Mouse (Mus musculus): ENCODE data around the gene Rasl11a. TPM values are rescaled to one million over a fixed set of nuclear protein-coding genes. Genes with fewer than 3 reads are reported as not detected.
"Not testable (repeated sequence)": the region's sequence is repeated elsewhere in the genome, so short reads cannot be mapped to it uniquely, and the experiment has no call there.

The Rasl11a gene
- polyA plus RNA-seq, 1 experiment from 2014 or later = 630 TPM

- no peak for TF ChIP-seq CTCF (IDR thresholded peaks at IDR 0.05)
- ChIA-PET CTCF (no interaction called here), POLR2A (no interaction called here)
- DNase-seq (ENCODE audit: low read depth, low spot score) (no peak), ATAC-seq (no peak)
- in situ Hi-C loops (cut with MboI; ENCODE audit: low pct_unique_long_range_greater_than_20kb) = loop anchor here (25.0 kb wide), 1 partner anchor 473 kb away; the partner anchor contains the start of gene Wasf3
- no peaks in the 10 kb centered on the region for H3K27me3 ChIP-seq
These were observed 15.5 kb downstream of the Rasl11a start for GRCm38 (mm10) chr5:146860222-146860998.

- no peak for DNase-seq (ENCODE audit: low read depth, low spot score)
- in situ Hi-C loops (cut with MboI; ENCODE audit: low pct_unique_long_range_greater_than_20kb) = loop anchor here (25.0 kb wide), 1 partner anchor 474 kb away; the partner anchor contains the start of gene Wasf3
- POLR2A ChIA-PET = interaction anchor here (1.1 kb wide), 1 partner anchor 12 kb away, joined by 3 read pairs; no protein-coding TSS in a partner anchor
- TF ChIP-seq CTCF (IDR thresholded peaks at IDR 0.05) = no peak
- H3K27me3 ChIP-seq = no peaks in the 10 kb centered on the region
- ATAC-seq = no peak
- CTCF ChIA-PET = interaction anchor here (0.7 kb wide), 1 partner anchor 9 kb away, joined by 4 read pairs; no protein-coding TSS in a partner anchor
These were observed 16.7 kb downstream of the Rasl11a start for GRCm38 (mm10) chr5:146861588-146861987.

- in situ Hi-C loops (cut with MboI; ENCODE audit: low pct_unique_long_range_greater_than_20kb) = loop anchor here (25.0 kb wide), 1 partner anchor 478 kb away; the partner anchor contains the start of gene Wasf3
- ATAC-seq = no peak
- POLR2A ChIA-PET = interaction anchor here (0.9 kb wide), 1 partner anchor 142 kb away, joined by 3 read pairs; no protein-coding TSS in a partner anchor
- no peak for DNase-seq (ENCODE audit: low read depth, low spot score)
- no peak for TF ChIP-seq CTCF (IDR thresholded peaks at IDR 0.05)
- CTCF ChIA-PET = no interaction called here
- H3K27me3 ChIP-seq = no peaks in the 10 kb centered on the region
These were observed 20.6 kb downstream of the Rasl11a start for GRCm38 (mm10) chr5:146865511-146865910.

- TF ChIP-seq CTCF (IDR thresholded peaks at IDR 0.05) = no peak
- no peak for DNase-seq (ENCODE audit: low read depth, low spot score)
- in situ Hi-C loops (cut with MboI; ENCODE audit: low pct_unique_long_range_greater_than_20kb) = loop anchor here (25.0 kb wide), 1 partner anchor 479 kb away; the partner anchor contains the start of gene Wasf3
- ChIA-PET CTCF (no interaction called here), POLR2A (interaction anchor here (0.5 to 1.2 kb wide), 3 partner anchors 14 to 563 kb away, joined by 3 read pairs; no protein-coding TSS in a partner anchor)
- H3K27me3 ChIP-seq = no peaks in the 10 kb centered on the region
- no peak for ATAC-seq
These were observed 21.4 kb downstream of the Rasl11a start for GRCm38 (mm10) chr5:146866277-146866676.

- no peaks in the 10 kb centered on the region for H3K27me3 ChIP-seq
- DNase-seq (ENCODE audit: low read depth, low spot score) = no peak
- TF ChIP-seq CTCF (IDR thresholded peaks at IDR 0.05) = no peak
- ChIA-PET POLR2A (interaction anchor here (1.2 kb wide), 1 partner anchor 16 kb away, joined by 3 read pairs; no protein-coding TSS in a partner anchor), CTCF (interaction anchor here (1.0 to 1.1 kb wide), 3 partner anchors 9 to 432 kb away, joined by 3 to 4 read pairs (median 3); no protein-coding TSS in a partner anchor)
- in situ Hi-C loops (cut with MboI; ENCODE audit: low pct_unique_long_range_greater_than_20kb) = loop anchor here (25.0 kb wide), 1 partner anchor 480 kb away; the partner anchor contains the start of gene Wasf3
- ATAC-seq = no peak
These were observed 22.5 kb downstream of the Rasl11a start for GRCm38 (mm10) chr5:146867246-146867945.

- ATAC-seq (no peak), DNase-seq (ENCODE audit: low read depth, low spot score) (no peak)
- no peaks in the 10 kb centered on the region for H3K27me3 ChIP-seq
- in situ Hi-C loops (cut with MboI; ENCODE audit: low pct_unique_long_range_greater_than_20kb) = loop anchor here (25.0 kb wide), 1 partner anchor 481 kb away; the partner anchor contains the start of gene Wasf3
- ChIA-PET CTCF (interaction anchor here (1.0 to 1.1 kb wide), 3 partner anchors 10 to 431 kb away, joined by 3 to 4 read pairs (median 3); no protein-coding TSS in a partner anchor), POLR2A (no interaction called here)
- TF ChIP-seq CTCF (IDR thresholded peaks at IDR 0.05) = no peak
These were observed 23.1 kb downstream of the Rasl11a start for GRCm38 (mm10) chr5:146867946-146868314.

- ChIA-PET POLR2A (interaction anchor here (0.6 kb wide), 1 partner anchor 75 kb away, joined by 7 read pairs; no protein-coding TSS in a partner anchor), CTCF (interaction anchor here (1.6 kb wide), 1 partner anchor 11 kb away, joined by 5 read pairs; no protein-coding TSS in a partner anchor)
- TF ChIP-seq CTCF (IDR thresholded peaks at IDR 0.05) = no peak
- in situ Hi-C loops (cut with MboI; ENCODE audit: low pct_unique_long_range_greater_than_20kb) = loop anchor here (25.0 kb wide), 1 partner anchor 486 kb away; the partner anchor contains the start of gene Wasf3
- DNase-seq (ENCODE audit: low read depth, low spot score) = no peak
- no peaks in the 10 kb centered on the region for H3K27me3 ChIP-seq
- ATAC-seq = no peak
These were observed 28.2 kb downstream of the Rasl11a start for GRCm38 (mm10) chr5:146872981-146873631.

GRCm38 (mm10) chr5:146876024-146876423 lies 31.2 kb downstream of the Rasl11a start:
- ChIA-PET CTCF (no interaction called here), POLR2A (no interaction called here)
- no peak for ATAC-seq
- in situ Hi-C loops (cut with MboI; ENCODE audit: low pct_unique_long_range_greater_than_20kb) = no loop called here
- no peaks in the 10 kb centered on the region for H3K27me3 ChIP-seq
- no peak for DNase-seq (ENCODE audit: low read depth, low spot score)
- no peak for TF ChIP-seq CTCF (IDR thresholded peaks at IDR 0.05)

GRCm38 (mm10) chr5:146877882-146878281 lies 33.0 kb downstream of the Rasl11a start:
- in situ Hi-C loops (cut with MboI; ENCODE audit: low pct_unique_long_range_greater_than_20kb) = not testable (repeated sequence)
- CTCF ChIA-PET = interaction anchor here (1.1 kb wide), 1 partner anchor 13 kb away, joined by 3 read pairs; no protein-coding TSS in a partner anchor

GRCm38 (mm10) chr5:146882261-146882660 lies 37.4 kb downstream of the Rasl11a start:
- ChIA-PET POLR2A (interaction anchor here (0.7 kb wide), 1 partner anchor 37 kb away, joined by 3 read pairs; the partner anchor contains the start of gene Rasl11a), CTCF (no interaction called here)
- no peak for TF ChIP-seq CTCF (IDR thresholded peaks at IDR 0.05)
- no peak for DNase-seq (ENCODE audit: low read depth, low spot score)
- in situ Hi-C loops (cut with MboI; ENCODE audit: low pct_unique_long_range_greater_than_20kb) = no loop called here
- no peaks in the 10 kb centered on the region for H3K27me3 ChIP-seq
- no peak for ATAC-seq

More at GRCm38 (mm10) chr5:146877882-146878281, 33.0 kb downstream of the Rasl11a start:
- not testable (repeated sequence) for H3K27me3 ChIP-seq; ATAC-seq; DNase-seq (ENCODE audit: low read depth, low spot score)
- POLR2A ChIA-PET = interaction anchor here (0.8 kb wide), 1 partner anchor 29 kb away, joined by 5 read pairs; no protein-coding TSS in a partner anchor
